Mouse (Mus musculus): Measurements from ENCODE around the gene Pheta2.

DNA sequence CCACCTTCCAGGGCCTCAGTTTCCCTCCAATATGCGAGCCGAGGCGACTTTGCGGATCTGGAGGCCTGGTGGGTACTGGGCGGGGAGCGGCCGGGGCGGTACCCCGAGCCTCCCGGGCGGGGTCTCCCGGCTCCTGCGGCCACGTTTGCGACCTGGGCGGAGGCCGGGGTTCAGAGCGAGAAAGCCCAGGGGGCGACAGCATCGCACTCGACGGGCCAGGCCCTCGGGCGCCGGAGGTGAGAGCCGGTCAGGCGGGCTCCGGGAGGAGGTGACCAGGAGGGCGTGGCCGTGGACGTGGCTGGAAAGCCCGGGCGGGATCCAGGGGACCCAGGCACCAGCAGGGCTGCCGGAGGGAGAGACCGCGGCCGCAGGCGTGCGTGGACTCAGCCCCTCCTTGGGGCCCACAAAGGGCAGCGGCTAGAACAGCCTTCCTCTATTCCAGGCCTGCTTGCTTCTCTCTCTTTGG lies 2.3 kb downstream of the Pheta2 start:
- TF ChIP-seq GATA1 (IDR thresholded peaks at IDR 0.05; ENCODE audit: borderline replicate concordance, low read length) (no peak), CTCF (IDR thresholded peaks at IDR 0.05; ENCODE audit: low read depth, low read length) (no peak), TAL1 (conservative IDR thresholded peaks at IDR 0.05; ENCODE audit: low read depth, low read length) (no peak), POLR2AphosphoS5 (IDR thresholded peaks at IDR 0.05; ENCODE audit: insufficient replicate concordance, low read depth, low read length) (no peak)

Measured in G1E (cell line).